Mouse (Mus musculus) spleen, postnatal 10 days (tissue): ENCODE measurements around the gene Clcnka.

ENCODE experiments used
- DNase-seq, 2 experiments: peaks; one replicate each; pipeline ENCODE4 v3.0.0; 2021 to 2022; ENCODE audit warnings: low spot score in 2 of 2

The Clcnka gene

DNA sequence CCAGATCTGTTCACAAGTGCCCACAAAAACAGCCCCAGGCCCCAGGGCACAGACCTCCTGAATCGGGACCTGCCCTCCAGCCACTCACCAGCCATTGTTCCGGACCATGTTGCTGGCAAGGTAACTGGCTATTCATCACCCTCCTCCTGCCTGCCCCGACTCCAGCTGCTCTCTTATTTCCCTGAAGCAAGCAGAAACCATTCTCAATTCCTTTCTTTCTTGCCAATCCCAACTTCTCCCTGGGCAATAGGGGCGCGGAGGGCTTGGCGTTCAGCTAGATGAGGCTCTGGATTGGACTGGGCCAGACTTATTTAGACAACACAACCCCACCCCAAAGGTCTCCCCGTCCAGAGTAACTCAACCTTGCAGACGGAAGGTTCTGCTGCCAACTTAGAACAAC lies 18.9 kb downstream of the Clcnka start:
- no peak for DNase-seq

GRCm38 (mm10) chr4:141372426-141372825 lies 26.1 kb downstream of the Clcnka start:
- DNase-seq, result no peak

- DNase-seq, result no peak
These were observed 30.3 kb downstream of the Clcnka start, which contains the start of gene Fam131c for GRCm38 (mm10) chr4:141367997-141368791. Fam131c (plus strand) TSS chr4:141368220.

GRCm38 (mm10) chr4:141365876-141366275 lies 32.6 kb downstream of the Clcnka start:
- no peak for DNase-seq

- DNase-seq, result no peak
These were observed 33.4 kb downstream of the Clcnka start for GRCm38 (mm10) chr4:141365126-141365525.

DNA sequence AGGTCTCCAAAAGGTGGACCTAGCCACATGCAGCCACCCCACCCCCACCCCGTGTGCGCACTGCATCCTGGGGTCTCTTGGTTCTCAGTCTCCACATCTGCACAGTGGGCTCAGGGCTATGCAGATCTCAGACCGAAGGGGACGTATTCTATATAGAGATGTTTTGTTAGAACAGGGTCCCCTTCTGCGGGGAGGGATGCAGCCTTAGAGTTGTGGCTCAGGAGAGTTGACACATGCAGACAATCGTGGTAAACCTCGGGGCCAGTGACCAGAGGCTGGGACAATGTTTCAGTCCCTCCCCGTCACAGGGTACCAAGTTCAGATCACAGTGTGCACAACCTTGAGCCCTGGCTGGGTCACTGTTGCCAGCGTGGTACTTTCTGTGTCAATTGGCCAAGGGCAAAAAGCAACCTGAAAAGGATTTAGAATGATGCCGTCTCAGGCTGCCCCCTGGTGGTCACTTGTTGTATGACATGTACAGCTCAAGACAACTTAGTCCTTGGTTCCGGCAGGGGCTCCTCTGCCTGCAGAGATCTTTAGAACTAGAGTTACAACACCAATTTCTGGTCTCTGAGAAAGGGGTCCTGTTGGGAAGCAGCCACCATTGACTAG lies 35.5 kb downstream of the Clcnka start:
- DNase-seq, result peak; percentile 65 to 84

DNA sequence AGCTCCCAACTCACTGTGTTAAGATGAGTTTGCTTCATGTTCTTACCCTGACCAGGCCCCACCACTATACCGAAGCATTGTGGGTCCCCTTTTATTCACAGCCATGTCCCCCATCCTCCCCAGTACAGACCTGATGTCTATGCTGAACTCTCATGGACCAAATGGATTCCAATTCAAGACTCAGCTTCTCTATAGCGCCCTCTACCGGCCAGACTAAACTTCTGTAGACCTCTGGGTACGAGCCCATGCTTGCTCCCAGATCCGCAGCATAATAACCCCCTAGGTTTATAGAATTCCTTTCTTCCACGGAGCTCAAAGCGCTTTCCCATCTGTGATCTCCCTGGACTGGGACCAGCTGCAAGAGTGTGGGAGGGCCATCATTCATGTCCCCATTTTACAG lies 37.7 kb downstream of the Clcnka start:
- DNase-seq, result peak in 1 of 2 experiments; percentile 60

GRCm38 (mm10) chr4:141359222-141359621 lies 39.3 kb downstream of the Clcnka start:
- no peak for DNase-seq

GRCm38 (mm10) chr4:141357811-141358210 lies 40.7 kb downstream of the Clcnka start:
- no peak for DNase-seq

DNA sequence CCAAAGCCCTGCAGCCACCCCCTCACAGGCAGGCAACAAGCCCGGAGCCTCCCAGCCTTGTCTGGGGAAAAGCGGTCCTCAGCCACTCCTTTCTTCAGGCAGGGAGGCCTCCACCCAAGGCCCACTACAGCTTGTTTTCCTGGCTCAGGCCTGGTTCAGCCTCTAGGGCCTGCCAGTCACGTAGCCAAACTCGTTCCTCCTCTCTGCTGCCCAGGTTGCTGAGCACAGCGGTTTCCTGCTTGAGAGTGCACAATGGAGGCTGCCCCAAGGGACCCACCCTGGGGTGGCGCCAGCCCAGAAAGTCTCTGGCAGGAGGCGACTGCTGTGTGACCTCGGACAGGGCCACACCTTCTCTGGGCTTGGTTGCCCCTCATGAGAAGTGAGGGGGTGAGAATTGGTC lies 44.7 kb downstream of the Clcnka start:
- peak; percentile 14 to 68 for DNase-seq

DNA sequence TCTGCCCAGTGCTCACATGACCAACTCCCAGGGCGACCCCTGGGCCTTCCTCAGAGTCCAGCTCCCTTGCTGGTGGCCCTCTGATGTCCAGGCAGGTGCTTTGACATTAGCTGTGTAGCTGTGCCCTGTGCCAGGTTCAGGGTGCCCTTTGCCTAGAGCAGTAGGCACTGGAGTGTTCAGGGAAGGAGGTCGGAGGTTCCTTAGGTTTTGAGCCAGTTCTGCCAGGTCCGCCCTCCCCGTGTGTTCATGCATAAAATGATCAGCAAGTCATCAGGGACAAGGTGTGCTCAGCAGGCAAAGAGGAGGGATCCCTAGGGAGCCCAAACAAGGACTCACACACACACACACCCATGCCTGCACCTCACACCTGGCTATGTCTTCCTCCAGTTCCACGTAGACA lies 45.5 kb downstream of the Clcnka start:
- DNase-seq, result no peak

GRCm38 (mm10) chr4:141351972-141352371 lies 46.6 kb downstream of the Clcnka start:
- no peak for DNase-seq

- no peak for DNase-seq
These were observed 48.5 kb downstream of the Clcnka start for GRCm38 (mm10) chr4:141350015-141350414.

GRCm38 (mm10) chr4:141348616-141349015 lies 49.9 kb downstream of the Clcnka start:
- DNase-seq, result no peak

GRCm38 (mm10) chr4:141347365-141347797 lies 51.1 kb downstream of the Clcnka start:
- DNase-seq, result no peak

- DNase-seq, result no peak
These were observed 53.3 kb downstream of the Clcnka start for GRCm38 (mm10) chr4:141345219-141345618.

- no peak for DNase-seq
These were observed 55.0 kb downstream of the Clcnka start for GRCm38 (mm10) chr4:141343515-141343914.

GRCm38 (mm10) chr4:141341477-141341876 lies 57.0 kb downstream of the Clcnka start:
- no peak for DNase-seq

DNA sequence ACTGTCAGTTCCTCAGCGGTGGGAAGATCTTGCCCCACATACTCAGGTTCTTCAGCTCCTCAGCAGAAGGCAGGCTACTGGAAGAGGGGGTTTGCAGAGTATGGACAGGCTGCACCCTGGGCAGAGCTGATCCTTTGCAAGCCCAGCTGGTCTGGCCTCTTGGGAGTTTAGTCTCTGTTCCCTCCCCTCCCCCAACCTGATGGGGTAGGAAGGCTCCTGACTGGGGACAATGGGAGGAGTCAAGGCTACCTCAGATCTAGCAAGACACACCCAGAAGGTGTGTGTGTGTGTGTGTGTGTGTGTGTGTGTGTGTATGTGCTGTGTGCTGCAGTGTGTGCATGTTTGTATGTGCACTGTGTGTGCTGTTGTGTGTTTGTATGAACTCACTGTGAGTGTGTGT lies 59.7 kb downstream of the Clcnka start:
- DNase-seq, result no peak

DNA sequence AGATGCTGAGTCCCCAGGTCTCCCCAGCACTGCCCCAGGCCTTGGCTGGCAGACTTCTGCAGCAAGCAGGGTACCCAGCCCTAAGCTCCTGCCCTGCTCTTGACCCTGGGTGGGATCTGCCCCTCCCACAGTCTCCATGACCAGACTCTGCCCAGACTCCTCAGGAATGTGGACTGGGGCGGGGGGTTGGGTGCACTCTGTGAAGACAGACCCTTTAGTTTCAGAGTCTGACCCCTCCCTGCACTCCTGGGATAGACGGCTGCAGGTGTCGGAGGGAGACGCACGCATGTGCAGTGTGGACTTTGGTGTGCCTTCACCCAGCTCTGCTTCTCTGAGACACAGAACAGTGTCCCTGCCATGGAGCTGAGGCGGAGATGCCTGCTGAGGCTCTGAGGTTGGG lies 60.5 kb downstream of the Clcnka start:
- DNase-seq, result no peak

DNA sequence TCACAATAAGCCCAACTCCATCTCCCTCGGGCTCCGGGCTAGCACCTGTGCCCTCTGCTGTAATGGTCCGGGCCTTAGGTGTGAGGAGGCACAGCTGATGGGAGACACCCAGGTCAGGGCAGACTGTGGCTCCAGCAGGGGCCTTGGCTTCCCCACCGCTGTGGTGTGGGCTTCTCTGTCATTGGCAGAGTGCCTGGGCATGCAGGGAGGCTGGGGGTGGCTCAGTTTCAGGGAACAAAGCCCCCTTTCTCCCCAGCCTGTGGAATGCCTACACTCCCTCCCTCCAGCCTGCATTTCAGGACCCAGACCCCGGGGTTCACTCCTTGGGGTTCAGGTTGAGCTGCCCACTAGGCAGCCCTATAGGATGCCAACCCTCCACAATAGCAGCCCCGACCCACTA lies 62.3 kb downstream of the Clcnka start:
- DNase-seq, result no peak

DNA sequence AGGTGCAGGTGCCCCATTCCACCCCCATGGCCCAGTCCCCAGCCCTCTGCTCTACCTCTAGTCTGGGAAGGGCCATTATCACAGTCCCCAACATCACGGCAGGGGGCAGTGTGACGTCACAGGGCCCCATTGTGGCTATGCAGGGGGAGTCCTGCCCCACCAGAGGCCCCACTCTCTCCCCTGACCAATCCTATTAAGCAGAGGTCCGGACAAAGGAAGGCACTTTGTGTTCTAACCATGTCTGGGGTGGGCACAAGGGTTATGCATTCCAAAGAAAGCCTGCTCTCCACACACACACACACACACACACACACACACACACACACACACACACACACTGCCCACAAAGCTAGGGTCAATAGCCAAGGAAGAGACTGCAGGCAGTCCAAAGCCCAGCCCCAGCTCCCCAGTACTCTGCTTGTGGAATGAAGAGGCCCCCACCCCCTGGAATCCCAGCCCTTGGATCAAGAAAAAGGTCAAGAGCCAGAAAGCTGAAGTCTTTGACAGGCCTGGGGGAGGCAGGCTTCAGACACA lies 63.2 kb downstream of the Clcnka start:
- DNase-seq, result no peak

- DNase-seq, result no peak
These were observed 63.8 kb downstream of the Clcnka start for GRCm38 (mm10) chr4:141334695-141335094.
